Mouse (Mus musculus): ENCODE results near the gene Tbc1d21. TPM values are rescaled to one million over a fixed set of nuclear protein-coding genes. Genes with fewer than 3 reads are reported as not detected.

Tbc1d21 gene
- total and polyA plus RNA-seq, 3 experiments: 4.6 TPM; not detected in 2

DNA sequence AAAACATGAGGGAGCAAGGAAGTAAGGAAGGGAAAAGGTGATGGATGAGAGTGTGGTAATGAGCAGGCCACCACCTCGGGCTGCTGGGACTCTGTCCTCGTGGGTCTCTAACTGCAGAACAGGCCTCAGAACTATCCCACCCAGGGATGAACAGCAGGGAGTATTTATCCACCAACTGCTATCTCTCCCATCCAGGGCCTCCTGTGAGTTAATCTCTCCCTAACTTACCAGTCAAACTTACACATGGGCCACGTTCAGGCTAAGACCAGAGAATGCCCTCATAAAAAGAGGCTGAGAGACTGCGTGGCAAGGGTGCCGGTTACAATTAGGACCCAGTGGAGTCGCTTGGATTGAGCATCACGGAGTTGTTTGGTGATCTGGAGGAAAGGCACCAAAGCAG lies 24.3 kb downstream of the Tbc1d21 start:
- peaks cover 57 to 94% of the 10 kb centered on the region in 2 experiments for H3K36me3 ChIP-seq (replicated peaks in 1 of 2; ENCODE audit: control insufficient read depth in 1 of 2, insufficient read depth in 1 of 2, low read length in 1 of 2)
- DNase-seq (ENCODE audit: extremely low read depth): no peak
- H3K4me2 ChIP-seq (ENCODE audit: insufficient read depth, low read depth, poor library complexity, severe bottlenecking): no peak overlapping the region
- H3K4me1 ChIP-seq (ENCODE audit: control insufficient read depth in 1 of 2, insufficient read depth in 2 of 2): peaks cover 10 to 69% of the 10 kb centered on the region in 2 experiments
- H3K4me3 ChIP-seq (replicated peaks in 1 of 3; ENCODE audit: low read depth in 2 of 3, low read length in 2 of 3, poor library complexity in 1 of 3): no peak overlapping the region
- dilution Hi-C loops (cut with MboI; ENCODE audit: extremely low pct_ligation_motif_present, extremely low pct_unique_long_range_greater_than_20kb, low sequenced_read_pairs): no loop called here
- H3K27me3 ChIP-seq (replicated peaks): no peaks in the 10 kb centered on the region
- H3K79me2 ChIP-seq (replicated peaks; ENCODE audit: control insufficient read depth, extremely low read depth, insufficient read depth, poor library complexity, severe bottlenecking): no peaks in the 10 kb centered on the region; the same call in 1 of the 2 replicates
- H3K27ac ChIP-seq (ENCODE audit: insufficient read depth, low read depth): no peak overlapping the region
- no peaks in the 10 kb centered on the region for H3K9me3 ChIP-seq (replicated peaks; ENCODE audit: low read length)
- TF ChIP-seq CTCF (conservative IDR thresholded peaks at IDR 0.05 in 1 of 2, IDR thresholded peaks at IDR 0.05 in 1 of 2; ENCODE audit: low read depth in 2 of 2, low read length in 2 of 2) (no peak), SMC3 (IDR thresholded peaks at IDR 0.05; ENCODE audit: low read depth, low read length) (no peak), MAFK (IDR thresholded peaks at IDR 0.05; ENCODE audit: insufficient replicate concordance, low read length) (no peak), UBTF (IDR thresholded peaks at IDR 0.05; ENCODE audit: low read depth, low read length) (no peak), NRF1 (IDR thresholded peaks at IDR 0.05; ENCODE audit: low read depth, low read length) (no peak), JUN (IDR thresholded peaks at IDR 0.05; ENCODE audit: insufficient read depth, low read depth, low read length) (no peak)
- H3K9ac ChIP-seq (ENCODE audit: insufficient read depth, low read depth): no peak overlapping the region
- in situ Hi-C loops (cut with MboI; ENCODE audit: low pct_ligation_motif_present, low pct_unique_long_range_greater_than_20kb, low sequenced_read_pairs): no loop called here

DNA sequence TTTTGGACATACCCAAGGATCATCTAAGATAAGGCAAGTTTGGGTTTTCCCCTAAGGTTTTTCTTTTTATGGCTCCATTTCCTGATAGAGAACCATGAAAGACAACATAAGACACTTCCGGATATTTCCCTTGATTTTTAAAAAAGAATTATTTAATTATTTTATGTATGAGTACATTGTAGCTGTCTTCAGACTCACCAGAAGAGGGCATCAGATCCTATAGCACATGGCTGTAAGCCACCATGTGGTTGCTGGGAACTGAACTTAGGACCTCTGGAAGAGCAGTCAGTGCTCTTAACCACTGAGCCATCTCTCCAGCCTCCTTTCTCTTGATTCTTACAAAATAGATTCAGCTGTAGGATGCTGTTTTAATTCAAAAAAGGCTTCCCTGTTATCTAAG lies 28.5 kb downstream of the Tbc1d21 start:
- H3K9me3 ChIP-seq (replicated peaks; ENCODE audit: low read length): no peaks in the 10 kb centered on the region
- H3K79me2 ChIP-seq (replicated peaks; ENCODE audit: control insufficient read depth, extremely low read depth, insufficient read depth, poor library complexity, severe bottlenecking): peaks cover 20% of the 10 kb centered on the region
- H3K9ac ChIP-seq (ENCODE audit: insufficient read depth, low read depth): no peak overlapping the region
- dilution Hi-C loops (cut with MboI; ENCODE audit: extremely low pct_ligation_motif_present, extremely low pct_unique_long_range_greater_than_20kb, low sequenced_read_pairs): no loop called here
- no peak overlapping the region for H3K27ac ChIP-seq (ENCODE audit: insufficient read depth, low read depth)
- no peaks in the 10 kb centered on the region for H3K27me3 ChIP-seq (replicated peaks)
- in situ Hi-C loops (cut with MboI; ENCODE audit: low pct_ligation_motif_present, low pct_unique_long_range_greater_than_20kb, low sequenced_read_pairs): no loop called here
- TF ChIP-seq MYC (IDR thresholded peaks at IDR 0.05; ENCODE audit: low read depth, low read length) (peak; percentile 70; the same call in 1 of the 2 replicates), CTCF (conservative IDR thresholded peaks at IDR 0.05 in 1 of 2, IDR thresholded peaks at IDR 0.05 in 1 of 2; ENCODE audit: low read depth in 2 of 2, low read length in 2 of 2) (peak in 1 of 2 experiments; percentile 31; a peak in 1 of 4 replicates), JUN (IDR thresholded peaks at IDR 0.05; ENCODE audit: insufficient read depth, low read depth, low read length) (no peak)
- H3K4me3 ChIP-seq (replicated peaks in 1 of 3; ENCODE audit: low read depth in 2 of 3, low read length in 2 of 3, poor library complexity in 1 of 3): no peak overlapping the region
- no peak for DNase-seq (ENCODE audit: extremely low read depth)
- H3K36me3 ChIP-seq (replicated peaks in 1 of 2; ENCODE audit: control insufficient read depth in 1 of 2, insufficient read depth in 1 of 2, low read length in 1 of 2): peaks cover 42 to 75% of the 10 kb centered on the region in 2 experiments
- H3K4me2 ChIP-seq (ENCODE audit: insufficient read depth, low read depth, poor library complexity, severe bottlenecking): no peak overlapping the region
- peaks cover 6 to 55% of the 10 kb centered on the region in 2 experiments; a peak in 3 of 4 replicates for H3K4me1 ChIP-seq (ENCODE audit: control insufficient read depth in 1 of 2, insufficient read depth in 2 of 2)

DNA sequence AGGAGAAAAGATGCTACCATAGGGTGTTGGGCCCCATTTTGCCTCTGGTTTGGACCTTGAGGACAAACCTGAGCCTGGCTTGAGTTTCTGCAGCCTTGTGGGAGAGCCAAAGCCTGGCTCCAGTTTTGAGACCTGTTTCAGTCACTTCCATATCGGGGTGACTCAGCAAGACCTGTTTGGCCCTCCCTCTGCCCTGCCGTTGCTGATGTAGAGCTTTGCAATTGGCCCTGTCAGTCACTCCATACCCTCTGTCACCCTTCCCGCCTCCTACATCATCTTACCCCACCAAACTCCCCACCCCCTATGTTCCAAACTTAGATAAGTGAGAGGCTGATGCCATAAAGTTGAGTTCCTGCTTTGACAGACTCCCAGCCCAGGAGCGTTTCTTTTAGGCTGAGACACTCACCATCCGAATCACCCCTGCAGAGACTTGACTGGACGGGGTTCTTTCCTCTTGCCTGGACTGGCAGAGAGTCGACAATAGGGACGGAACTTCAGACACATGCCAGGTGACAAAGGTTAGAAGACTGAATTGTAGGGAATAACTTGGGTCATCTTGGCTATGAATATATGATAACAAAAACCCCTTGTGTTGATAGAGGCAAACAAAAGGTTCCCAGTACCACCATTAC lies 33.5 kb downstream of the Tbc1d21 start:
- peaks cover 16% of the 10 kb centered on the region for H3K9me3 ChIP-seq (replicated peaks; ENCODE audit: low read length)
- peaks cover 6 to 33% of the 10 kb centered on the region in 2 experiments for H3K4me1 ChIP-seq (ENCODE audit: control insufficient read depth in 1 of 2, insufficient read depth in 2 of 2)
- no peaks in the 10 kb centered on the region for H3K27me3 ChIP-seq (replicated peaks)
- peak overlapping the region; percentile 99 for H3K4me2 ChIP-seq (ENCODE audit: insufficient read depth, low read depth, poor library complexity, severe bottlenecking)
- H3K4me3 ChIP-seq (replicated peaks in 1 of 3; ENCODE audit: low read depth in 2 of 3, low read length in 2 of 3, poor library complexity in 1 of 3): peak overlapping the region; percentile 65 to 88 (median 66)
- H3K79me2 ChIP-seq (replicated peaks; ENCODE audit: control insufficient read depth, extremely low read depth, insufficient read depth, poor library complexity, severe bottlenecking): peaks cover 20% of the 10 kb centered on the region
- dilution Hi-C loops (cut with MboI; ENCODE audit: extremely low pct_ligation_motif_present, extremely low pct_unique_long_range_greater_than_20kb, low sequenced_read_pairs): no loop called here
- in situ Hi-C loops (cut with MboI; ENCODE audit: low pct_ligation_motif_present, low pct_unique_long_range_greater_than_20kb, low sequenced_read_pairs): loop anchor here (5.0 kb wide), 1 partner anchor 201 kb away; no protein-coding TSS in a partner anchor
- H3K27ac ChIP-seq (ENCODE audit: insufficient read depth, low read depth): peak overlapping the region; percentile 82
- peaks cover 3 to 25% of the 10 kb centered on the region in 2 experiments for H3K36me3 ChIP-seq (replicated peaks in 1 of 2; ENCODE audit: control insufficient read depth in 1 of 2, insufficient read depth in 1 of 2, low read length in 1 of 2)
- H3K9ac ChIP-seq (ENCODE audit: insufficient read depth, low read depth): peak overlapping the region; percentile 96
- peak; percentile 94 for DNase-seq (ENCODE audit: extremely low read depth)
- TF ChIP-seq ETS1 (conservative IDR thresholded peaks at IDR 0.05; ENCODE audit: low read depth, low read length) (0 out of 2 replicates have a peak, but pooled peaks have one; percentile 43), SMC3 (IDR thresholded peaks at IDR 0.05; ENCODE audit: low read depth, low read length) (no peak), TBP (conservative IDR thresholded peaks at IDR 0.05; ENCODE audit: low read depth, low read length) (peak; percentile 96), MAFK (IDR thresholded peaks at IDR 0.05; ENCODE audit: insufficient replicate concordance, low read length) (peak; percentile 93), CHD1 (IDR thresholded peaks at IDR 0.05; ENCODE audit: low read depth, low read length) (peak; percentile 41; the same call in 1 of the 2 replicates), RAD21 (IDR thresholded peaks at IDR 0.05; ENCODE audit: low read depth, low read length) (no peak), MAZ (IDR thresholded peaks at IDR 0.05; ENCODE audit: low read depth, low read length) (peak; percentile 60; the same call in 1 of the 2 replicates), BHLHE40 (IDR thresholded peaks at IDR 0.05; ENCODE audit: low read depth, low read length) (peak; percentile 27; the same call in 1 of the 2 replicates), MEF2A (IDR thresholded peaks at IDR 0.05; ENCODE audit: borderline replicate concordance, low read depth, low read length) (no peak), PAX5 (IDR thresholded peaks at IDR 0.05; ENCODE audit: low read length) (no peak), MYC (IDR thresholded peaks at IDR 0.05; ENCODE audit: low read depth, low read length) (no peak), ZMIZ1 (IDR thresholded peaks at IDR 0.05; ENCODE audit: low read depth, low read length) (peak; percentile 98), KAT2A (IDR thresholded peaks at IDR 0.05; ENCODE audit: insufficient replicate concordance, low read length) (no peak), ZNF384 (IDR thresholded peaks at IDR 0.05; ENCODE audit: low read depth, low read length) (no peak), POLR2A (IDR thresholded peaks at IDR 0.05; ENCODE audit: low read depth, low read length) (peak; percentile 98), NELFE (IDR thresholded peaks at IDR 0.05; ENCODE audit: low read depth, low read length) (peak; percentile 96), UBTF (IDR thresholded peaks at IDR 0.05; ENCODE audit: low read depth, low read length) (0 out of 2 replicates have a peak, but pooled peaks have one; percentile 47), POLR2AphosphoS2 (IDR thresholded peaks at IDR 0.05; ENCODE audit: low read depth, low read length) (peak; percentile 92), MAX (IDR thresholded peaks at IDR 0.05; ENCODE audit: low read length) (peak; percentile 71), ELF1 (IDR thresholded peaks at IDR 0.05; ENCODE audit: low read depth, low read length) (peak; percentile 51; the same call in 1 of the 2 replicates)
